Mouse (Mus musculus) hindbrain, embryonic 16.5 days (tissue): ENCODE results near the gene Map4. TPM values are rescaled to one million over a fixed set of nuclear protein-coding genes. Genes with fewer than 3 reads are reported as not detected.

Source experiments
- ATAC-seq: fragments of 200-750 bp; cut with Nextera tagmentation; 2 replicates; pipeline ENCODE4 v1.8.0; 2017; ENCODE audit warnings: moderate TSS enrichment, moderate library complexity
- H3K27ac ChIP-seq: fragments of 300-500 bp; sonication (generic); 2 replicates; pipeline ENCODE4 v1.5.1; 2014; ENCODE audit warnings: low read depth, mild to moderate bottlenecking, control low read depth, low read length, moderate library complexity
- H3K27me3 ChIP-seq: fragments of 300-500 bp; sonication (generic); replicated peaks from 2 replicates; pipeline ENCODE4 v1.6.1; 2014; ENCODE audit warnings: low read length; ENCODE audit not compliant: control insufficient read depth, insufficient read depth
- H3K36me3 ChIP-seq: fragments of 300-500 bp; sonication (generic); 2 replicates; pipeline ENCODE4 v1.6.1; 2014; ENCODE audit warnings: mild to moderate bottlenecking, low read length, moderate library complexity, mixed read lengths; ENCODE audit not compliant: control insufficient read depth, insufficient read depth
- H3K4me1 ChIP-seq: fragments of 300-500 bp; sonication (generic); 2 replicates; pipeline ENCODE4 v1.6.1; 2014; ENCODE audit warnings: low read depth, low read length; ENCODE audit not compliant: control insufficient read depth, insufficient read depth
- H3K4me2 ChIP-seq: fragments of 300-500 bp; sonication (generic); 2 replicates; pipeline ENCODE4 v1.6.1; 2014; ENCODE audit warnings: mild to moderate bottlenecking, low read length, control low read depth, moderate library complexity
- H3K4me3 ChIP-seq: fragments of 300-500 bp; sonication (generic); 2 replicates; pipeline ENCODE4 v1.5.1; 2014; ENCODE audit warnings: mild to moderate bottlenecking, low read length, control low read depth, moderate library complexity
- H3K9ac ChIP-seq: fragments of 300-500 bp; sonication (generic); 2 replicates; pipeline ENCODE4 v1.6.1; 2014; ENCODE audit warnings: low read depth, mild to moderate bottlenecking, control low read depth, low read length, moderate library complexity
- H3K9me3 ChIP-seq: fragments of 300-500 bp; sonication (generic); 2 replicates; pipeline ENCODE4 v1.6.1; 2014; ENCODE audit warnings: mild to moderate bottlenecking, low read length, moderate library complexity; ENCODE audit not compliant: control insufficient read depth
- WGBS: fragments of 180-500 bp; shearing (Covaris S2); extraction: QIAGEN DNeasy Blood & Tissue Kit; methylation state at CpG from one replicate; pipeline ENCODE4 v1.1.7; 2014; 5-methylcytosine and 5-hydroxymethylcytosine counted together
- polyA plus RNA-seq: library from polyadenylated mRNA; unstranded; fragments of >200 nt; fragmentation: Nextera tagmentation; extraction: Ambion mirVana; gene quantifications from 2 replicates; pipeline ENCODE4 v1.2.1, GENCODE M21; 2015

The Map4 gene
- polyA plus RNA-seq, 1 experiment from 2014 or later: 206 TPM

DNA sequence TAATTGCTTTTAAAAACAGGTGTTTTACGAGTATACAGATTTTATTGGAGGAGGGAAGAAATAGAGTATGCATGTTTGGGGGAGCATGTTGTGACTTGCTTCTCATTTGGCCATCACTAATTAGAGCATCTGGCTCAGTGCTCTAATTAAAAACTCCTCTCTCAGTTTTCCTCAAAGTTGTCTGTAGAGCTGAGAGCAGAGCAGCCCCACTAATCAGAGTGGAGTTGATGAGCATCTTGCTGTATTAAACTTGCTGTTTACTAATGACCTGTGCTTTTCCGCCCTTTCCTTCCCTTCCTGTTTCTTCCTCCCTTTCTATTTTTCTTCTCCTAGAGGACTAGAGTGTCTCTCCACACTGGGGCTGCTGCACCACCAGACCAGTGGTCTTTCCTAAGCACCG is 71.2 kb downstream of the Map4 start:
- Histone ChIP-seq H3K4me2 (no peak overlapping the region), H3K4me3 (no peak overlapping the region), H3K36me3 (0 out of 2 replicates have a peak, but pooled peaks cover 2% of the 10 kb centered on the region), H3K9ac (no peak overlapping the region), H3K27me3 (no peaks in the 10 kb centered on the region), H3K27ac (no peak overlapping the region; the same call in 1 of the 2 replicates), H3K9me3 (no peaks in the 10 kb centered on the region), H3K4me1 (peaks cover 3% of the 10 kb centered on the region; the same call in 1 of the 2 replicates)
- no peak for ATAC-seq
- 74% methylated on average over 3 of the region's 3 CpGs for WGBS

DNA sequence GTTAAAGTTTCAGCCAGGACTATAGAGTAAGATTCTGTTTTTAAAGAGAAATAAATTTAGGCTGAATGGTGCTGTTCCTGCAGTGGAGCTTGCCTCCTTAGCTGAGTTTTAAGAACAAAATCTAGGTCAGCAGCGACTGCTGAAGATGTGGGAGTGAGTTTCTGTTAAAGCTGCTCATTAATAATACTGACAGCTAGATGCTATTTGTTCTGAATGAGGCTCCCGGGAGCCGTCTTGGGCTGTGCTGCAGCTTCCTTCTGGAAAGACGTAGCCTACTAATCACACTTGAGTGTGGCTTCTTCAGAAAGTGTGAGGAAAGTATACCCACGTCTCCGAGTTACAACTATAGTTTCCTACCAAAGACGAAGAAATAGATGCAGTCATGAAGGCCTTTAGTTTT is 88.0 kb downstream of the Map4 start:
- Histone ChIP-seq H3K9me3 (no peaks in the 10 kb centered on the region), H3K9ac (no peak overlapping the region), H3K4me1 (no peaks in the 10 kb centered on the region; the same call in none of the 2 replicates), H3K4me3 (no peak overlapping the region), H3K27ac (no peak overlapping the region; the same call in 1 of the 2 replicates), H3K27me3 (no peaks in the 10 kb centered on the region), H3K4me2 (no peak overlapping the region), H3K36me3 (no peaks in the 10 kb centered on the region)
- ATAC-seq: peak; percentile 65; the same call in 1 of the 2 replicates
- 42% methylated on average over 7 of the region's 7 CpGs for WGBS

DNA sequence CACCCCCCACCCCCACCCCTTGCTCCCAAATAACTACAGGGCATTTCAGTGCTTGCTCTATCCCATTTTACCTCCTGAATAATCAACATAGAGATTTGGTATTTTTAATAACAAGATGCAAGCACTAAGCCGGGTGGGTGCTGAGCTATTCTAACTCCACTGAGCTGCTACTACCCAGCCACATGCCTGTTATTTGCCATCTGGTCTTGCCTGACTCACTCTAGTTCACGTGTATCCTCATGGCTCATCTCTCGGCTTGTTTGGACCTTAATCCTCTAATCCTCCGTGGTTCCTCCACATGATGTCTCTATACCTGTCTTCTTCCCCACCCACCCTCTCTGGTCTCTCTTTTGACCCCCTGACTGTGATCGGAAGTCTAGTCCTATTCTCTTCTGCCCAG is 89.1 kb downstream of the Map4 start:
- no peaks in the 10 kb centered on the region for H3K36me3 ChIP-seq
- no peaks in the 10 kb centered on the region; the same call in none of the 2 replicates for H3K4me1 ChIP-seq
- no peak for ATAC-seq
- H3K4me3 ChIP-seq: no peak overlapping the region
- no peak overlapping the region for H3K9ac ChIP-seq
- 81% methylated on average over 5 of the region's 5 CpGs for WGBS
- no peaks in the 10 kb centered on the region for H3K27me3 ChIP-seq
- no peaks in the 10 kb centered on the region for H3K9me3 ChIP-seq
- H3K27ac ChIP-seq: no peak overlapping the region
- H3K4me2 ChIP-seq: no peak overlapping the region

GRCm38 (mm10) chr9:110021463-110021862 is 90.2 kb downstream of the Map4 start:
- no peaks in the 10 kb centered on the region; the same call in none of the 2 replicates for H3K4me1 ChIP-seq
- H3K27ac ChIP-seq: no peak overlapping the region
- WGBS: 100% methylated on average over 1 of the region's 1 CpGs
- no peak for ATAC-seq
- no peaks in the 10 kb centered on the region for H3K9me3 ChIP-seq
- no peaks in the 10 kb centered on the region for H3K27me3 ChIP-seq
- H3K4me3 ChIP-seq: no peak overlapping the region
- H3K9ac ChIP-seq: no peak overlapping the region
- no peak overlapping the region for H3K4me2 ChIP-seq
- H3K36me3 ChIP-seq: no peaks in the 10 kb centered on the region

GRCm38 (mm10) chr9:110022151-110022550 is 90.9 kb downstream of the Map4 start:
- ATAC-seq: no peak
- Histone ChIP-seq H3K27ac (no peak overlapping the region), H3K4me1 (no peaks in the 10 kb centered on the region; the same call in none of the 2 replicates), H3K9ac (no peak overlapping the region), H3K9me3 (no peaks in the 10 kb centered on the region), H3K27me3 (no peaks in the 10 kb centered on the region), H3K4me3 (no peak overlapping the region), H3K4me2 (no peak overlapping the region), H3K36me3 (no peaks in the 10 kb centered on the region)
- WGBS: 94% methylated on average over 2 of the region's 2 CpGs

DNA sequence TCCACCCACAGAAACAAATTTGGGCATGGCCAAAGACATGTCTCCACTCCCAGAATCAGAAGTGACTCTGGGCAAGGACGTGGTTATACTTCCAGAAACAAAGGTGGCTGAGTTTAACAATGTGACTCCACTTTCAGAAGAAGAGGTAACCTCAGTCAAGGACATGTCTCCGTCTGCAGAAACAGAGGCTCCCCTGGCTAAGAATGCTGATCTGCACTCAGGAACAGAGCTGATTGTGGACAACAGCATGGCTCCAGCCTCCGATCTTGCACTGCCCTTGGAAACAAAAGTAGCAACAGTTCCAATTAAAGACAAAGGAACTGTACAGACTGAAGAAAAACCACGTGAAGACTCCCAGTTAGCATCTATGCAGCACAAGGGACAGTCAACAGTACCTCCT is 103.8 kb downstream of the Map4 start:
- H3K4me3 ChIP-seq: no peak overlapping the region
- ATAC-seq: no peak
- WGBS: 78% methylated on average over 4 of the region's 4 CpGs
- no peak overlapping the region for H3K9ac ChIP-seq
- no peak overlapping the region for H3K27ac ChIP-seq
- H3K36me3 ChIP-seq: peaks cover 12% of the 10 kb centered on the region; the same call in 1 of the 2 replicates
- no peaks in the 10 kb centered on the region for H3K4me1 ChIP-seq
- H3K9me3 ChIP-seq: no peaks in the 10 kb centered on the region
- no peak overlapping the region for H3K4me2 ChIP-seq
- H3K27me3 ChIP-seq: no peaks in the 10 kb centered on the region

- Histone ChIP-seq H3K4me3 (no peak overlapping the region), H3K36me3 (peaks cover 12% of the 10 kb centered on the region; the same call in 1 of the 2 replicates), H3K9me3 (no peaks in the 10 kb centered on the region), H3K27me3 (no peaks in the 10 kb centered on the region), H3K9ac (no peak overlapping the region), H3K4me1 (no peaks in the 10 kb centered on the region), H3K27ac (no peak overlapping the region), H3K4me2 (no peak overlapping the region)
- no peak for ATAC-seq
- WGBS: 87% methylated on average over 8 of the region's 8 CpGs
Observed at GRCm38 (mm10) chr9:110037895-110038294, 106.6 kb downstream of the Map4 start.

GRCm38 (mm10) chr9:110038485-110038884 is 107.2 kb downstream of the Map4 start:
- H3K4me2 ChIP-seq: no peak overlapping the region
- 95% methylated on average over 2 of the region's 2 CpGs for WGBS
- H3K9me3 ChIP-seq: no peaks in the 10 kb centered on the region
- peaks cover 12% of the 10 kb centered on the region; the same call in 1 of the 2 replicates for H3K36me3 ChIP-seq
- no peak for ATAC-seq
- no peaks in the 10 kb centered on the region for H3K4me1 ChIP-seq
- no peak overlapping the region for H3K9ac ChIP-seq
- no peaks in the 10 kb centered on the region for H3K27me3 ChIP-seq
- no peak overlapping the region for H3K27ac ChIP-seq
- H3K4me3 ChIP-seq: no peak overlapping the region

DNA sequence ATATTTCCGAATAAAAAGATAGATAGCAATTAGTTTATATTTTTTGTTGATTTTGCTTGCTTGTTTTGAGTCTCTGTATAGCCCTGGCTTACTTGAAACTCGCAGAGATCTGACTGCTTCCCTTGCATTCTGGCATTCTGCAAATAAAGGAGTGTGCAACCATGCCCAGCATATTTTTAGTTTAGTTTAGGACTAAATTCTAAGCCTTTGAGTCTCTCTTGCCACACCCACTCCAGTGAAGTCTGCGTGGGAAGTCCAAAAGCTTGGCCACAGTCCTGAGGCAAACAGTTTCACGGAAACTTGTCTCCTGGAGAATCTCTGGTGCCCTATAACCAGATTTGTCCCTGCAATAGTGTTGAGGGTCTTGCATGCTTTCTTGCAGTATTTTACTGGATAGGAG is 113.1 kb downstream of the Map4 start:
- ATAC-seq: no peak

More for the DNA sequence above, 113.1 kb downstream of the Map4 start:
- no peaks in the 10 kb centered on the region for H3K9me3 ChIP-seq
- H3K27ac ChIP-seq: no peak overlapping the region
- H3K4me2 ChIP-seq: no peak overlapping the region
- WGBS: 88% methylated on average over 4 of the region's 4 CpGs
- H3K4me1 ChIP-seq: peaks cover 5% of the 10 kb centered on the region; the same call in 1 of the 2 replicates
- no peaks in the 10 kb centered on the region for H3K27me3 ChIP-seq
- H3K36me3 ChIP-seq: no peaks in the 10 kb centered on the region
- H3K9ac ChIP-seq: no peak overlapping the region
- no peak overlapping the region for H3K4me3 ChIP-seq
